Mouse (Mus musculus): ENCODE measurements at regions not wholly inside any gene's neighbourhood (a gene's known extent, or its start where the extent isn't known, plus 50 kb on each side); places are given as distances from the start of the nearest gene placed in this dataset.

- no peak for DNase-seq (ENCODE audit: extremely low read depth, low read depth, low spot score)
These were observed 401.9 kb upstream of the Slc35b3 start for GRCm38 (mm10) chr13:39362536-39362935.

DNA sequence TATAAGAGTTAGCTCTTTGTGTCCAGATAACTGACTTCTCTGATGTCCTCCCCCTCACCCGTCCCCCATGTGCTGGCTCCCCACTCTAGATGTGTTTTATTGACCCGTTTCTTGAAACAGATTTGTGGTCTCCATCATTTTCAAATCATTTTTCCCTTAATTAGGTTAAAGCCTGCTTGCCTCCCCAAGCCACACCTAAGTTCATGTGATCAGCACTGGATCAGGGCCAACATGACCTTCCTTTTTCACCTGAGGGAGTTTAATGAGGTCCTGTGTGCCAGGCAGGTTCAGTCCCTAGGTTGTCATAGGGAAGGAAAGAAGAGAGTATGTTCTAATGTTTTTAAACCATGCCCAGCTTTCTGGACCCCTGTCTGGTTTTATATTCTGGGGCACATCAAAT lies 390.9 kb upstream of the Slc35b3 start:
- no peak for DNase-seq (ENCODE audit: extremely low read depth, low read depth, low spot score)

DNA sequence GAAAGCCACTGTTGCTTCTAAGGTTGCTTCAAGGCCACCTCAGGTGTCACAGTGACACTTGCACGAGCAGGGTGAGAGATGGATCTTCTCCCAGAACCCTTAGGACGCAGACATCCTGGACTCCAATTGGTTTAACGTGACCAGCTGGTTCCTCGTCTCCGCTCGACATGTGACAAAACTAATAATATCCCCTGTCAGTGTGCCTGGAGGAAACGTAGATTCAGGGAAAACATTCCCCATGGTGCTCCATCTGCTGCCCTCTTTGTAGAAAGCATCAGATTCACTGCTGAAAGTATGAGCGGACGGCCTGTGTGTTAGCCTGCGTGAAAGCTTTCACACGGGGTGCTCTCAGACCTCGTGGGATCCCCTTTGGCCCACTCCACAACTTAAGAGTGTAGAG lies 390.0 kb upstream of the Slc35b3 start:
- no peak for DNase-seq (ENCODE audit: extremely low read depth, low read depth, low spot score)

- no peak for DNase-seq (ENCODE audit: extremely low read depth, low read depth, low spot score)
These were observed 387.1 kb upstream of the Slc35b3 start for GRCm38 (mm10) chr13:39347761-39348160.

DNA sequence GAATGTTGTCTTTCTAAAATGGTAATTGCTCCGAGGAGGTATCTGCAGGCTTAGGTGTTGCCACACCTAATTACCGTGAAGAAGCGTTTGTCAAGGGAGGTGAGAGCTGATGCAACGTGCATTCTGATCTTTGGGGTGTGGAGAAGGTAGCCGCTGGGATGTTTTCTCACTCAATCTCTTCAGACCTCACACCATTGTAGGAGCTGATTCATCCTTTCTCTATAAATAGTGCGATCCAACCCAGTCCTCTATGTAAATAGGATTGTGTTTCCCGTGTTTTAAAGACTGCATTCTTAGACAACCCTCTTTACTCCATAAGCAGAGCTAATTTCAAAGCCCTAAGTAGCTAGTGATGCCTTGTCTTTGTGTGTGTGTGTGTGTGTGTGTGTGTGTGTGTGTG lies 374.2 kb upstream of the Slc35b3 start:
- no peak for DNase-seq (ENCODE audit: extremely low read depth, low read depth, low spot score)

GRCm38 (mm10) chr13:39329794-39330193 lies 369.1 kb upstream of the Slc35b3 start:
- DNase-seq (ENCODE audit: extremely low read depth, low read depth, low spot score) = no peak

GRCm38 (mm10) chr13:39326176-39326575 lies 365.5 kb upstream of the Slc35b3 start:
- no peak for DNase-seq (ENCODE audit: extremely low read depth, low read depth, low spot score)

- no peak for DNase-seq (ENCODE audit: extremely low read depth, low read depth, low spot score)
These were observed 360.4 kb upstream of the Slc35b3 start for GRCm38 (mm10) chr13:39321111-39321510.

- no peak for DNase-seq (ENCODE audit: extremely low read depth, low read depth, low spot score)
These were observed 349.1 kb upstream of the Slc35b3 start for GRCm38 (mm10) chr13:39309758-39310157.

DNA sequence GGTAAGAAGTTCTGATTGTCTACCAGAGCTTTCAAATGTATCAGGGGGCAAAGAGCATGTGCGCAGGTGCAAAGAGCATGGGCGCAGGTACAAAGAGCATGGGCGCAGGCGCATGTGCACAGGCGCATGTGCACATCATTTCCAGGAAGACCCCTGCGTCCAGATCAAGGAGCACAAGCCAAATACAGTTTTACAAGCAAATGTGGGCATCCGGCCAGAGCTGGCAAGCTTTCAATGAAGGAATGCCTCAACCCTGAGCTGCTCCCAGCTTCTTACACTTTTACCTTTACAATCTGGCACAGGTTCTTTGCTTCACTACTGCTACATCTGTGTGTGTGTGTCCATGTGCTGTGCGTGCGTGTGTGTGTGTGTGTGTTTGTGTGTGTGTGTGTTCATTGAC lies 347.2 kb upstream of the Slc35b3 start:
- no peak for DNase-seq (ENCODE audit: extremely low read depth, low read depth, low spot score)

DNA sequence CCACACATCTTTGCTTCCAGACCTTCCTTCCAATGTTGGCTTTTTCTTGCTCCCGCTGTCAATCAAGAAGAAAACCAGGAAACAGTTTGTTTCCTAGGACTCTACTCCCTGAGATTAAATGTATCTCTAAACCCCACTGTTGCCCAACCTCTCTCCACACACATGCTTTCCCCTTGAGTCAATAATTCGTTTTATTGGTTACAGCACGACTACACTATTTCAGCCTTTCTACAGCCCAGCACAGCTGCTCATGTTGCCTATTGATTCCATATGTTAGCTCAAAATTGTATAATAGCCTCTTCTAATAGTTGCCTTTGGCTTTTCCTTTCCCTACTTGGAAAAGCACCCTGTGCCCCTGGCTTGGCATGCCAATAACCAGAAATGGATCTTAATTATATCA lies 346.2 kb upstream of the Slc35b3 start:
- no peak for DNase-seq (ENCODE audit: extremely low read depth, low read depth, low spot score)

- no peak for DNase-seq (ENCODE audit: extremely low read depth, low read depth, low spot score)
These were observed 336.5 kb upstream of the Slc35b3 start for GRCm38 (mm10) chr13:39297129-39297528.

DNA sequence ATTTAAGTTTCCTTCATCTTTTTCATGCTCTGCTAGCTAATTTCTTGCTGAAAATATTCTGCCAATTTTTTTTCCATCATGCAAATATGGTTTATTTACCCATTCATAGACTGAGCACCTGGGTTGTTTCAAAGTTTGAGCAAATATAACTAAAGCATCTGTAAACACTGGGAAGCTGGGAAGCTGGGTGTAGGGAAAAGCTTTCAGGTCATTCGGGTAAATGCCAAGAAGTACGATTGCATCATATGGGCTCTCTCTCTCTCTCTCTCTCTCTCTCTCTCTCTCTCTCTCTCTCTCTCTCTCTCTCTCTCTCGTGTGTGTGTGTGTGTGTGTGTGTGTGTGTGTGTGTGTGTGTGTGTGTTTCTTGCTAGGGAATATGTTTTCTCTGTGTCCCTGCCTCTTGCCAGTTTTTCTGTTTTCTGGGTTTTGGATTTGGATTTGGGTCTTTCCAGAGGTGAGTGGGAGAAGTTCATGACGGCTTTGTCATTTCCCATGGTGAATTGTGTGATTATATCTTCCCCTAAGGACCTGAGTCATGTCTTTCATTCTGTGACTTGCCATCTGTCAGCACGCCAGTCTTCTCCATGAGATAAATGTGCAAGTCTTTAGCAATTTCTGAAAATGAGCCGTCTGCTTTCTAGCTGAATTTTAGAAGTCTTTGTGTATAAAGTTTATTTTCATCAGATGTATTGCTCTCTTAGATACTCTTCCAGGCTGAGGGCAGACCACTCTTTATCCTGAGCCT lies 329.7 kb upstream of the Slc35b3 start:
- no peak for DNase-seq (ENCODE audit: extremely low read depth, low read depth, low spot score)

GRCm38 (mm10) chr13:39282272-39282671 lies 321.6 kb upstream of the Slc35b3 start:
- no peak for DNase-seq (ENCODE audit: extremely low read depth, low read depth, low spot score)

DNA sequence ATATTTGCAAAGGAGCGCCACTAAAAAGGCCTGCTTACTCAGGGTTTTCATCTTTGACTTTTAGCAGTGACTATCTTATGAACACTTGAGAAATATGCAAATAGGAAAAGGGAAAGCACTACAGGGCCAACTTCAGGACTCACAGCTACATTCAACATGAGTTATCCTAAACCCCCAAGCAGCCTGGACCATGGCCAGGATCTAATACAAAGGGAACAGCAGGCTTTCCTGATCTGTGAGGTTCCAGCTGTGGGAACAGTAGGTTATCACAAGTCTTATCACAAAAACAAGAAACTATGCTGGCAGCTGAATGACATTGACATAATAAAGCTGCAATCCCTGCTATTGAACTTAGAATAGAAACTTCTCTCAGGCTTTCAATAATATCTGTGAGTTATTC lies 317.4 kb upstream of the Slc35b3 start:
- no peak for DNase-seq (ENCODE audit: extremely low read depth, low read depth, low spot score)

- no peak for DNase-seq (ENCODE audit: extremely low read depth, low read depth, low spot score)
These were observed 305.3 kb upstream of the Slc35b3 start for GRCm38 (mm10) chr13:39266024-39266423.

- DNase-seq (ENCODE audit: extremely low read depth, low read depth, low spot score) = no peak
These were observed 296.0 kb upstream of the Slc35b3 start for GRCm38 (mm10) chr13:39256708-39257107.

GRCm38 (mm10) chr13:39255338-39255737 lies 294.7 kb upstream of the Slc35b3 start:
- DNase-seq (ENCODE audit: extremely low read depth, low read depth, low spot score) = no peak

DNA sequence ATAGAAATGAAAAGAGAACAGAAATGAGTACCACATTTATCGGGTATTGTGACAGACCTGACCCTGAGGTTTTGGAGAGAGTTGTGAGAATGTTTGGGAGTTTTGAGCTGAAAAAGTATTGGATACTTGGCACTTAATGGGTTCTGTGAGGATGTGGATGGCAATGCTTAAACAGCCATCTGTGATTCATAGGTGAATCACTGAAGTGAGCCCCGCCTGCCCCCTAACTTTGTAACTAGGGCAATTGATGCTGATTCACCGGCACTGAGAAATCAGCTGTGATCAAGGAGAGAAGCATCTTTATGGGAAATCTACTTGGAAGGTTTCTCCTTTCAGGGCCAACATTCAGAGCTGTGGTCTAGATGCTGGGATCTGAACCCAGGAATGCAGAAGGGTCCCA lies 291.9 kb upstream of the Slc35b3 start:
- DNase-seq (ENCODE audit: extremely low read depth, low read depth, low spot score) = no peak

- DNase-seq (ENCODE audit: extremely low read depth, low read depth, low spot score) = no peak
These were observed 289.4 kb upstream of the Slc35b3 start for GRCm38 (mm10) chr13:39250096-39250495.

DNA sequence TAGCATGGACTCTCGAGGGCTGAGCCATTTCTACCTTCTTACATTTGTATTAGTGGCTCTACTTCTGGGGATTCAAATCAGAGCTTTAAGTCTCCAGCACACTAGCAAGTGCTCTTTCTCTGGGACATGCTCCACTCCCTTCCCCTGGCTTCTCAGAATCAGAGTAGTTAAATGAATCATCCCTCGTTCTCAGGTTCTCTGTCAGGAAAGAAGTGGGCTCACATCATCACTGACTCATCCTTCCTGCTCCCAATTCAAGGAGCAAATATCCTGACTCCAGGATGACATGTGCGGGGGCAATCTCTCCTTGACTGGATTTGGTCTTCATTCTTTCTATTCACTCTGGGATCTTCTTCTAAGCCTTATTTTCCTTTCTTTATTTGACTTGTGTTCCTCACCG lies 266.2 kb upstream of the Slc35b3 start:
- DNase-seq (ENCODE audit: extremely low read depth, low read depth, low spot score) = no peak

- no peak for DNase-seq (ENCODE audit: extremely low read depth, low read depth, low spot score)
These were observed 265.0 kb upstream of the Slc35b3 start for GRCm38 (mm10) chr13:39225651-39226050.

GRCm38 (mm10) chr13:39211076-39211475 lies 250.4 kb upstream of the Slc35b3 start:
- DNase-seq (ENCODE audit: extremely low read depth, low read depth, low spot score) = no peak
